Mouse (Mus musculus): ENCODE data around the gene Kat8. TPM values are rescaled to one million over a fixed set of nuclear protein-coding genes. Genes with fewer than 3 reads are reported as not detected.

Kat8 gene
- polyA plus RNA-seq, 1 experiment from 2014 or later: 41.3 TPM

DNA sequence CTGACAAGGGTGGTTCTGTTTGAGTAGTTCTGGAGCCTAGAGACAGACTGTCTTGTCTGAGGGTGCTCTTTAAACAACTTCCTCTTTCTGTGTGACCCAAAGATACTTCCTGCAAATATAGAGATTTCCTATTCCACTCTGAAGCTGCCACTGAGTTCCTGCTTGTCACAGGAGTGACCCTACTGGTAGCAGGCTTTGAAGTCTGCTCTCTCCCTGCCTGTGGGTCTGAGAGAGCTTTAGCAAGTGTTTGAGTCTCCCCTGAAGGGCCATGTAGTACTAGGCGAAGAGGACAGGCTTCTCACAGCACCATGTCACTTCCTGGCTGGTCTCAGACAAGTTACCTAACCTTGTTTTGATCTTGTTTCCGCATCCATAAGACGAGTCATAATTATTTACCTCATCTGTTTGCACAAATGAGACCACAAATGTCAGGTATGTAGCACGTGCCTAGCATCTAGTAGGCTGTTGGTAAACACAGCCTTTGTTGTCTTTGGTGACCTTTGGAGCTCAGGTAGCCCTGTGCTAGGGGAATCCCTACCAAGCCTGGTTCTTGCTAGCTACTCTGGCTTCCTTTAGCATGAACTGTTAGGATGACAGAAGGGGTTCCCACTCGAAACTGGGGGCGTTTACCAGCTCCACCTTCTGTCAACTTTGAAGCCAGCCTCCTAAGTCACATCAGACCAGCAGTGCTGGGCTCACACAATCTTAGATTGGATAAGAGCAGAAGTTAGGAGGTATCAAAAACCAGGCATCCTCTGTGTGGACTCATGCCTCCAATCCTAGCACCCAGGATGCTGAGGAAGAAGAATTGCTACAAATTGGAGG lies 10.3 kb downstream of the Kat8 start:
- no peak overlapping the region for H3K9ac ChIP-seq (replicated peaks)
- no peak overlapping the region for H3K4me2 ChIP-seq
- H3K4me3 ChIP-seq (replicated peaks): no peak overlapping the region
- no peak for ATAC-seq (ENCODE audit: low FRiP score)
- 92% methylated on average over 6 of the region's 6 CpGs for WGBS
- H3K4me1 ChIP-seq: no peaks in the 10 kb centered on the region
- H3K27ac ChIP-seq (replicated peaks): no peak overlapping the region
- no peaks in the 10 kb centered on the region for H3K9me3 ChIP-seq (replicated peaks)
- peaks cover 61% of the 10 kb centered on the region for H3K36me3 ChIP-seq
- H3K27me3 ChIP-seq (replicated peaks): peaks cover 1% of the 10 kb centered on the region

- H3K27me3 ChIP-seq (replicated peaks): peaks cover 12% of the 10 kb centered on the region
- H3K9ac ChIP-seq (replicated peaks): no peak overlapping the region
- no peak overlapping the region for H3K4me2 ChIP-seq
- H3K4me1 ChIP-seq: no peaks in the 10 kb centered on the region
- WGBS: 94% methylated on average over 5 of the region's 5 CpGs
- H3K27ac ChIP-seq (replicated peaks): no peak overlapping the region
- no peaks in the 10 kb centered on the region for H3K9me3 ChIP-seq (replicated peaks)
- H3K36me3 ChIP-seq: peaks cover 57% of the 10 kb centered on the region
- no peak overlapping the region for H3K4me3 ChIP-seq (replicated peaks)
- ATAC-seq (ENCODE audit: low FRiP score): no peak
Measured at GRCm38 (mm10) chr7:127923714-127924113, 11.4 kb downstream of the Kat8 start.

GRCm38 (mm10) chr7:127925252-127925651 lies 12.9 kb downstream of the Kat8 start:
- no peak overlapping the region for H3K9ac ChIP-seq (replicated peaks)
- no peak overlapping the region for H3K4me3 ChIP-seq (replicated peaks)
- H3K4me1 ChIP-seq: peaks cover 11% of the 10 kb centered on the region; the same call in 1 of the 2 replicates
- ATAC-seq (ENCODE audit: low FRiP score): no peak
- H3K36me3 ChIP-seq: peaks cover 57% of the 10 kb centered on the region
- no peaks in the 10 kb centered on the region for H3K9me3 ChIP-seq (replicated peaks)
- no peak overlapping the region for H3K27ac ChIP-seq (replicated peaks)
- 80% methylated on average over 5 of the region's 5 CpGs for WGBS
- no peak overlapping the region for H3K4me2 ChIP-seq
- peaks cover 27% of the 10 kb centered on the region for H3K27me3 ChIP-seq (replicated peaks)

GRCm38 (mm10) chr7:127926066-127926465 lies 13.8 kb downstream of the Kat8 start:
- H3K27me3 ChIP-seq (replicated peaks): peaks cover 32% of the 10 kb centered on the region
- no peaks in the 10 kb centered on the region for H3K9me3 ChIP-seq (replicated peaks)
- peaks cover 11% of the 10 kb centered on the region; the same call in 1 of the 2 replicates for H3K4me1 ChIP-seq
- H3K27ac ChIP-seq (replicated peaks): no peak overlapping the region
- H3K4me3 ChIP-seq (replicated peaks): no peak overlapping the region
- no peak overlapping the region for H3K4me2 ChIP-seq
- WGBS: 92% methylated on average over 8 of the region's 8 CpGs
- no peak for ATAC-seq (ENCODE audit: low FRiP score)
- H3K9ac ChIP-seq (replicated peaks): no peak overlapping the region
- peaks cover 52% of the 10 kb centered on the region for H3K36me3 ChIP-seq

- no peak overlapping the region for H3K4me3 ChIP-seq (replicated peaks)
- H3K4me1 ChIP-seq: peaks cover 11% of the 10 kb centered on the region; the same call in 1 of the 2 replicates
- no peak overlapping the region for H3K4me2 ChIP-seq
- no peaks in the 10 kb centered on the region for H3K9me3 ChIP-seq (replicated peaks)
- 90% methylated on average over 11 of the region's 11 CpGs for WGBS
- ATAC-seq (ENCODE audit: low FRiP score): no peak
- H3K9ac ChIP-seq (replicated peaks): no peak overlapping the region
- peaks cover 49% of the 10 kb centered on the region for H3K36me3 ChIP-seq
- H3K27me3 ChIP-seq (replicated peaks): peaks cover 32% of the 10 kb centered on the region
- H3K27ac ChIP-seq (replicated peaks): no peak overlapping the region
Measured at GRCm38 (mm10) chr7:127926846-127927245, 14.5 kb downstream of the Kat8 start.

GRCm38 (mm10) chr7:127927726-127928125 lies 15.4 kb downstream of the Kat8 start:
- Histone ChIP-seq H3K9me3 (replicated peaks) (no peaks in the 10 kb centered on the region), H3K4me1 (peaks cover 11% of the 10 kb centered on the region; the same call in 1 of the 2 replicates), H3K4me2 (no peak overlapping the region), H3K27me3 (replicated peaks) (peaks cover 32% of the 10 kb centered on the region), H3K36me3 (peaks cover 41% of the 10 kb centered on the region), H3K27ac (replicated peaks) (no peak overlapping the region), H3K4me3 (replicated peaks) (no peak overlapping the region), H3K9ac (replicated peaks) (no peak overlapping the region)
- ATAC-seq (ENCODE audit: low FRiP score): no peak
- WGBS: 88% methylated on average over 11 of the region's 11 CpGs

- no peak overlapping the region for H3K4me3 ChIP-seq (replicated peaks)
- no peak overlapping the region for H3K9ac ChIP-seq (replicated peaks)
- H3K27me3 ChIP-seq (replicated peaks): peaks cover 32% of the 10 kb centered on the region
- 56% methylated on average over 5 of the region's 5 CpGs for WGBS
- H3K27ac ChIP-seq (replicated peaks): no peak overlapping the region
- peaks cover 11% of the 10 kb centered on the region; the same call in 1 of the 2 replicates for H3K4me1 ChIP-seq
- H3K4me2 ChIP-seq: no peak overlapping the region
- no peaks in the 10 kb centered on the region for H3K9me3 ChIP-seq (replicated peaks)
- no peak for ATAC-seq (ENCODE audit: low FRiP score)
- peaks cover 33% of the 10 kb centered on the region for H3K36me3 ChIP-seq
Measured at GRCm38 (mm10) chr7:127928596-127928995, 16.3 kb downstream of the Kat8 start.

- Histone ChIP-seq H3K9me3 (replicated peaks) (no peaks in the 10 kb centered on the region), H3K36me3 (peaks cover 20% of the 10 kb centered on the region), H3K4me2 (peak within 1 kb of the TSS; percentile 30), H3K4me1 (peaks cover 20% of the 10 kb centered on the region), H3K27ac (replicated peaks) (no peak within 1 kb of the TSS), H3K9ac (replicated peaks) (no peak within 1 kb of the TSS; the same call in 1 of the 2 replicates), H3K27me3 (replicated peaks) (peaks cover 32% of the 10 kb centered on the region), H3K4me3 (replicated peaks) (0 out of 2 replicates have a peak within 1 kb of the TSS, but pooled peaks have one; percentile 8)
- no peak for ATAC-seq (ENCODE audit: low FRiP score)
- WGBS: 10% methylated on average over 6 of the region's 6 CpGs
Measured at GRCm38 (mm10) chr7:127929923-127930322, 17.6 kb downstream of the Kat8 start, which contains the start of gene Prss8. Prss8 (minus strand) TSS chr7:127930104.

- ATAC-seq (ENCODE audit: low FRiP score): no peak
- WGBS: 81% methylated on average over 5 of the region's 5 CpGs
- H3K9ac ChIP-seq (replicated peaks): no peak overlapping the region
- H3K9me3 ChIP-seq (replicated peaks): no peaks in the 10 kb centered on the region
- H3K4me2 ChIP-seq: no peak overlapping the region
- H3K4me1 ChIP-seq: peaks cover 21% of the 10 kb centered on the region
- H3K27me3 ChIP-seq (replicated peaks): peaks cover 32% of the 10 kb centered on the region
- no peak overlapping the region for H3K4me3 ChIP-seq (replicated peaks)
- H3K36me3 ChIP-seq: peaks cover 13% of the 10 kb centered on the region
- no peak overlapping the region for H3K27ac ChIP-seq (replicated peaks)
Measured at GRCm38 (mm10) chr7:127930636-127931035, 18.3 kb downstream of the Kat8 start.

DNA sequence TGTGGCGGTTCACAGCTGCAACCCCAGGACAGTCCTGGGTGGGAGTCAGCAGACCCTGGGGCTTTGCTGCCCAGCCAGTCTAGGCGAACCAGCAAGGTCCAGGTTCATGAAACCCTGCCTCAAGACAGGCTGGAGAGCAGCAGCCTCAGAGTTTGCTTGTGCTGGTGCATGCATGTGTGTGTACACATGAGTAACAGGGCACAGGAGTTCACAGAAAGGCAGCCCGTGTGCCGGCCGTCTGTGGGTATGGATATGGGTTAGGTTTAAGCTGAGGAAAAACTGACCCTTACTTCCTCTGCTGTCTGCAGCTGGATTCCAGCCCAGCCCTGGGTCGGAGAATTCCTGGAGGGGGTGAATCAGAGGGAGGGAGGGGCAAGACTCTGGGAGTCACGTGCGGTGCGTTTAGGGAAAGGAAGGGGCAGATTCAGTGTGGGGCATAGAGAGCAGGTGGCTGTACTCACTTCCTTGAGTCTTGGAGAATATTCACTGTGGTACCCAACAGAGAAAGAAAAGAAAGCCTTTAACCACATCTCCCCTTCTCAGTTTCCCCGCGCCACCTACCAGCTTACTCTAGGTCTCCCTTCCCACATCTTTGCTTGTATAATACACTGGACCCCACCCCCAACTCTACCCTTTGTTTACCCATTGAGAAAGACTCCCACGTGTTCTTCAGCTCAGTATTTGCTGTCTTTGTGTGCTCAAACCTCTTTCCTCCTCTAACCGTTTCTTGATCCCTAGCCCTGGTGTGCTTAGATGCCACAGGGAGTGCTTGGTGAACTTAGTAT lies 19.2 kb downstream of the Kat8 start:
- WGBS: 59% methylated on average over 13 of the region's 13 CpGs
- no peak overlapping the region for H3K27ac ChIP-seq (replicated peaks)
- no peak overlapping the region for H3K4me3 ChIP-seq (replicated peaks)
- no peak for ATAC-seq (ENCODE audit: low FRiP score)
- H3K36me3 ChIP-seq: peaks cover 4% of the 10 kb centered on the region; the same call in 1 of the 2 replicates
- no peaks in the 10 kb centered on the region for H3K9me3 ChIP-seq (replicated peaks)
- H3K4me2 ChIP-seq: no peak overlapping the region
- peaks cover 32% of the 10 kb centered on the region for H3K27me3 ChIP-seq (replicated peaks)
- H3K4me1 ChIP-seq: peaks cover 28% of the 10 kb centered on the region
- H3K9ac ChIP-seq (replicated peaks): no peak overlapping the region

DNA sequence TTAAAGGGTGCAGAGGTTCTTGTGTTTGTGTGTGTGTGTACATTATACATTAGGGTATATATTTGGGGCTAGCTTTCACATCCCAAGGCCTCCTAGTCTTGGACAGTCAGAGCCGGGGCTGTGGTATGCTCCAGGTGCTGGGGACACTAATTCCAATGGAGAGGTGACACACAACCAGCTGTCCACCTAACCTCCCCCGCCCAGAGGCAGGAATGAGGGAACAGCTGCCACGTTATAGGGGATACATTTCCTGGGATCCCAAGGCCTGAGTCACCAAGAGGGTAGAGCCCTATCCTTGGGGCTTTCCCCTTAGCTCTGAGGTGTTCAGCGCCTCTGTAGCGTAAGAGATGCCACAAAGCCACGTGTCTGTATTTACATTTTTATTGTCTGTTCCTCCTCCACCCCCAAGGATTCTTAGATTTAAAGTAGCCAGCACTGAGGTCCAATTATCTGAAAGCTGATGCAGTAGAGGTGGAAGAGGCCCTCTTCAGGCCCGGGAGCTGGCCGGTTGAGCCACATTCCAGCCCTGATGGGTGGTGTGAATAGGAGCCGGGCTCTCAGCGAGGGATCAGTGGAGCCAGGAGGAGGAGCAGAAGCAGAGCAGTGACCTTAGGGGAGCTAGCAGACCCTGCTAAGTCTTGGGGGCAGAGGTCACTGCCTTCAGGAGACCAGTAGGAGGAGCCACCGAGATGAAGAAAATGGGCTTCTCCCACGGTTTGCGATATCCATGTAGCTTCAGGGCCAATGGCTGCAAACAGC lies 20.1 kb downstream of the Kat8 start:
- Histone ChIP-seq H3K4me1 (peaks cover 30% of the 10 kb centered on the region), H3K36me3 (no peaks in the 10 kb centered on the region), H3K27me3 (replicated peaks) (peaks cover 32% of the 10 kb centered on the region), H3K27ac (replicated peaks) (no peak overlapping the region), H3K4me2 (no peak overlapping the region), H3K9me3 (replicated peaks) (no peaks in the 10 kb centered on the region), H3K4me3 (replicated peaks) (no peak overlapping the region), H3K9ac (replicated peaks) (no peak overlapping the region)
- ATAC-seq (ENCODE audit: low FRiP score): no peak
- WGBS: 24% methylated on average over 13 of the region's 13 CpGs

Measured in neural tube, embryonic 15.5 days (tissue).